29 mouse cellular contexts compared by ENCODE assay signal in genomic region chr1:157717131-157717530, GRCm38 (mm10).
DNase-seq lines count a peak whose midpoint lies in the region; ATAC-seq and TF ChIP-seq lines count a peak whose summit lies in the region.
"Had no signal": no experiment of that assay in that cellular context is flagged by ENCODE, and none has a peak within 500 bp of the region (broad histone marks: within the 10 kb centered on the region; RNA-seq: fewer than 3 reads in every experiment).

No protein-coding gene starts in this region.

- TF ChIP-seq CTCF in lung, postnatal 0 days (IDR thresholded peaks at IDR 0.05) = no peak

- DNase-seq in adrenal gland, postnatal 14 days = peak; percentile 15
- no peak for DNase-seq in adrenal gland, adult 18-20 months (ENCODE audit: low spot score in 2 of 2)
- DNase-seq in lung, postnatal 0 days (ENCODE audit: low spot score) = peak; percentile 12
- DNase-seq in lung, postnatal 14 days = no peak
- peak; percentile 20 for DNase-seq in urinary bladder, postnatal 14 days (ENCODE audit: low spot score)
- DNase-seq in urinary bladder, postnatal 4 days (ENCODE audit: low spot score in 2 of 2) = no peak
- peak; percentile 4 for DNase-seq in NIH3T3 (ENCODE audit: low read depth)
- no peak for DNase-seq in layer of hippocampus, adult 9-11 months
- DNase-seq: adrenal gland, postnatal 10 days; cerebellum, adult 11 months; cerebellum, adult 2 months; cerebellum, postnatal 10 days; cerebellum, postnatal 36 days; embryo, embryonic 11 days; gastrocnemius, postnatal 25 days; heart, postnatal 10 days; heart, postnatal 36 days had no signal

- H3K4me1 ChIP-seq in lung, postnatal 0 days (ENCODE audit: insufficient read depth, low read depth, low read length) = no peaks in the 10 kb centered on the region
- H3K4me1 ChIP-seq: embryonic facial prominence, embryonic 13.5 days; forebrain, embryonic 15.5 days; heart, embryonic 12.5 days; heart, embryonic 15.5 days had no signal

- H3K36me3 ChIP-seq in lung, postnatal 0 days (ENCODE audit: insufficient read depth, low read length) = no peaks in the 10 kb centered on the region
- H3K36me3 ChIP-seq: embryonic facial prominence, embryonic 10.5 days; embryonic facial prominence, embryonic 13.5 days; forebrain, embryonic 12.5 days; forebrain, embryonic 15.5 days; heart, embryonic 12.5 days; heart, embryonic 15.5 days; hindbrain, embryonic 10.5 days; hindbrain, embryonic 13.5 days had no signal

- H3K4me3 ChIP-seq in lung, postnatal 0 days (ENCODE audit: low read depth, low read length) = no peak overlapping the region
- H3K4me3 ChIP-seq: embryonic facial prominence, embryonic 10.5 days; embryonic facial prominence, embryonic 13.5 days; erythroblast, embryonic 14.5 days; forebrain, embryonic 12.5 days; forebrain, embryonic 15.5 days; heart, embryonic 12.5 days; heart, embryonic 15.5 days; hindbrain, embryonic 10.5 days; hindbrain, embryonic 13.5 days had no signal

- 11% methylated on average over 5 of the region's 5 CpGs for WGBS in lung, postnatal 0 days

- no peak overlapping the region for H3K4me2 ChIP-seq in lung, postnatal 0 days (replicated peaks; ENCODE audit: low read depth, low read length)
- H3K4me2 ChIP-seq: embryonic facial prominence, embryonic 13.5 days; forebrain, embryonic 12.5 days; forebrain, embryonic 15.5 days; heart, embryonic 12.5 days; heart, embryonic 15.5 days; hindbrain, embryonic 13.5 days had no signal

- no peaks in the 10 kb centered on the region for H3K27me3 ChIP-seq in lung, postnatal 0 days (replicated peaks; ENCODE audit: insufficient read depth, low read length)
- H3K27me3 ChIP-seq: embryonic facial prominence, embryonic 13.5 days; forebrain, embryonic 12.5 days; forebrain, embryonic 15.5 days; heart, embryonic 12.5 days; heart, embryonic 15.5 days; hindbrain, embryonic 13.5 days had no signal

- peak; percentile 49 for ATAC-seq in lung, postnatal 0 days
- ATAC-seq: activated CD4-positive, CD25-positive, alpha-beta regulatory T cell, adult 4 months; CD4-positive, CD25-positive, alpha-beta regulatory T cell, adult 4 months; forebrain, embryonic 15.5 days; hindbrain, embryonic 16.5 days had no signal

- no peaks in the 10 kb centered on the region for H3K9me3 ChIP-seq in lung, postnatal 0 days (ENCODE audit: low read length)
- H3K9me3 ChIP-seq: embryonic facial prominence, embryonic 10.5 days; embryonic facial prominence, embryonic 13.5 days; forebrain, embryonic 12.5 days; forebrain, embryonic 15.5 days; heart, embryonic 12.5 days; heart, embryonic 15.5 days; hindbrain, embryonic 10.5 days; hindbrain, embryonic 13.5 days had no signal

- TF ChIP-seq EP300 in lung, postnatal 0 days (IDR thresholded peaks at IDR 0.05) = no peak

- H3K27ac ChIP-seq in lung, postnatal 0 days (ENCODE audit: low read length) = no peak overlapping the region
- H3K27ac ChIP-seq: embryonic facial prominence, embryonic 10.5 days; embryonic facial prominence, embryonic 13.5 days; forebrain, embryonic 12.5 days; forebrain, embryonic 15.5 days; heart, embryonic 15.5 days; hindbrain, embryonic 10.5 days; hindbrain, embryonic 13.5 days had no signal

- no peak overlapping the region for H3K9ac ChIP-seq in lung, postnatal 0 days (replicated peaks; ENCODE audit: low read depth)
- H3K9ac ChIP-seq: embryonic facial prominence, embryonic 13.5 days; forebrain, embryonic 12.5 days; forebrain, embryonic 15.5 days; heart, embryonic 12.5 days; heart, embryonic 15.5 days; hindbrain, embryonic 13.5 days had no signal

Comparison
In these comparisons a context has a peak if more than half of its experiments do, and no peak if none do; other contexts are left out.
1. DNase-seq: peak in adrenal gland, postnatal 14 days (single experiment), lung, postnatal 0 days (single experiment), urinary bladder, postnatal 14 days (single experiment) and NIH3T3 (single experiment); none in adrenal gland, adult 18-20 months (0 of 2), lung, postnatal 14 days (single experiment), urinary bladder, postnatal 4 days (0 of 2) and layer of hippocampus, adult 9-11 months (single experiment).